In the genomic region with DNA sequence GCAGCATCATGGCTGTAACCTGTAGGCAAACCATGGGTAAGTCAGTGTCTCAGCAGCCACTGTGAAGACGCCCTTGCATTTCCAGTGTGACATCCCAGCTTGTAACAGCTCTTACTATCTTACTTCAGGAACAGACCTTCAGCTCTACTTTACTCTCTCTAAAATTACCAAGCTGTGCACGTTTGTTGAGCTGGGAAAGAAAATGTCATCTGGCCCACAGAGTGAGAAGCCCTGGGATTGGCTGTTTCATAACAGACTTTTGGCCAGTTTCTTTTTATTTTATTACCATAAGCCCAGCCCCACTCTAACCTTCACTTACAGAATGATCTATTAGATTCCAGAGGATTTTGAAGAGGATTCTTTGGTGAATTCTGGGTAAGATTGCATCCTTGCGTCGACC, we compare ENCODE assay signal across 23 mouse cellular contexts. TPM values are rescaled to one million over a fixed set of nuclear protein-coding genes. Genes with fewer than 3 reads are reported as not detected.
DNase-seq lines count a peak whose midpoint lies in the region; ATAC-seq and TF ChIP-seq lines count a peak whose summit lies in the region.
"Had no signal": no experiment of that assay in that cellular context is flagged by ENCODE, and none has a peak within 500 bp of the region (broad histone marks: within the 10 kb centered on the region; RNA-seq: fewer than 3 reads in every experiment).

A gene (plus strand): TSS at position 301 of the 400 bp plus-strand sequence.

- no peak for TF ChIP-seq CTCF in forebrain, postnatal 0 days (IDR thresholded peaks at IDR 0.05; ENCODE audit: low read depth)
- TF ChIP-seq CTCF in hindbrain, postnatal 0 days (IDR thresholded peaks at IDR 0.05; ENCODE audit: low read depth), result no peak
- TF ChIP-seq CTCF in olfactory bulb, adult 2 months (IDR thresholded peaks at IDR 0.05; ENCODE audit: insufficient read depth, low read depth, low read length), result no peak

- 0 out of 2 replicates have a peak, but pooled peaks cover 3% of the 10 kb centered on the region for H3K4me1 ChIP-seq in forebrain, postnatal 0 days (ENCODE audit: insufficient read depth)
- H3K4me1 ChIP-seq in forebrain, embryonic 15.5 days, result 0 out of 2 replicates have a peak, but pooled peaks cover 11% of the 10 kb centered on the region
- peaks cover 15% of the 10 kb centered on the region for H3K4me1 ChIP-seq in heart, embryonic 16.5 days (ENCODE audit: control insufficient read depth, insufficient read depth, low read length)
- no peaks in the 10 kb centered on the region for H3K4me1 ChIP-seq in hindbrain, postnatal 0 days (ENCODE audit: insufficient read depth, low read length)
- H3K4me1 ChIP-seq in hindbrain, embryonic 12.5 days, result no peaks in the 10 kb centered on the region
- H3K4me1 ChIP-seq in olfactory bulb, adult 2 months (ENCODE audit: control insufficient read depth, insufficient read depth, low read length), result peaks cover 7% of the 10 kb centered on the region; the same call in 1 of the 2 replicates
- H3K4me1 ChIP-seq: embryonic facial prominence, embryonic 10.5 days had no signal

- peak; percentile 7 for DNase-seq in forebrain, postnatal 0 days
- DNase-seq in heart, postnatal 25 days (ENCODE audit: low spot score), result no peak
- DNase-seq in hindbrain, postnatal 0 days (ENCODE audit: low spot score), result peak; percentile 1
- DNase-seq: adrenal gland, adult 8-10 months; adrenal gland, postnatal 36 days; B cell, adult 2 months; cerebellum, adult 2 months; gastrocnemius, postnatal 36 days; heart, adult 11 months; kidney, adult 2 months had no signal

- no peaks in the 10 kb centered on the region for H3K9me3 ChIP-seq in forebrain, postnatal 0 days (ENCODE audit: low read length)
- no peaks in the 10 kb centered on the region for H3K9me3 ChIP-seq in forebrain, embryonic 15.5 days
- H3K9me3 ChIP-seq in heart, embryonic 16.5 days (replicated peaks; ENCODE audit: control insufficient read depth, low read length), result no peaks in the 10 kb centered on the region
- H3K9me3 ChIP-seq in hindbrain, postnatal 0 days (ENCODE audit: low read length), result no peaks in the 10 kb centered on the region
- no peaks in the 10 kb centered on the region for H3K9me3 ChIP-seq in hindbrain, embryonic 12.5 days (replicated peaks)
- H3K9me3 ChIP-seq: embryonic facial prominence, embryonic 10.5 days; forebrain, embryonic 13.5 days; G1E had no signal

- no peaks in the 10 kb centered on the region for H3K36me3 ChIP-seq in forebrain, postnatal 0 days (ENCODE audit: insufficient read depth)
- no peaks in the 10 kb centered on the region for H3K36me3 ChIP-seq in forebrain, embryonic 15.5 days
- no peaks in the 10 kb centered on the region for H3K36me3 ChIP-seq in heart, embryonic 16.5 days (ENCODE audit: control insufficient read depth, insufficient read depth)
- no peaks in the 10 kb centered on the region for H3K36me3 ChIP-seq in hindbrain, postnatal 0 days (ENCODE audit: insufficient read depth, low read length)
- no peaks in the 10 kb centered on the region for H3K36me3 ChIP-seq in hindbrain, embryonic 12.5 days
- H3K36me3 ChIP-seq: embryonic facial prominence, embryonic 10.5 days; G1E had no signal

- intact Hi-C loops in heart, postnatal 25 days (cut with DNase I), result no loop called here

- H3K4me2 ChIP-seq in forebrain, postnatal 0 days (ENCODE audit: low read depth), result no peak within 1 kb of the TSS
- no peak within 1 kb of the TSS for H3K4me2 ChIP-seq in forebrain, embryonic 15.5 days (replicated peaks)
- H3K4me2 ChIP-seq in heart, embryonic 16.5 days (ENCODE audit: low read depth, low read length), result no peak within 1 kb of the TSS
- H3K4me2 ChIP-seq in hindbrain, postnatal 0 days (ENCODE audit: low read depth, low read length), result no peak within 1 kb of the TSS
- no peak within 1 kb of the TSS for H3K4me2 ChIP-seq in hindbrain, embryonic 12.5 days (replicated peaks)
- H3K4me2 ChIP-seq: forebrain, embryonic 13.5 days; heart, embryonic 11.5 days had no signal

- no peak within 1 kb of the TSS for H3K4me3 ChIP-seq in forebrain, postnatal 0 days (ENCODE audit: low read depth, low read length)
- H3K4me3 ChIP-seq in forebrain, embryonic 15.5 days, result no peak within 1 kb of the TSS
- no peak within 1 kb of the TSS for H3K4me3 ChIP-seq in heart, embryonic 16.5 days (ENCODE audit: low read length)
- no peak within 1 kb of the TSS for H3K4me3 ChIP-seq in hindbrain, postnatal 0 days (ENCODE audit: low read length)
- no peak within 1 kb of the TSS for H3K4me3 ChIP-seq in hindbrain, embryonic 12.5 days
- H3K4me3 ChIP-seq in olfactory bulb, adult 2 months (ENCODE audit: insufficient read depth, low read depth, low read length), result no peak within 1 kb of the TSS
- H3K4me3 ChIP-seq: embryonic facial prominence, embryonic 10.5 days; forebrain, embryonic 13.5 days had no signal

- no peak for ATAC-seq in forebrain, postnatal 0 days
- no peak for ATAC-seq in forebrain, embryonic 15.5 days (replicated peaks)
- ATAC-seq in heart, embryonic 16.5 days (replicated peaks; ENCODE audit: extremely low read depth, insufficient read depth, low FRiP score), result no peak
- no peak for ATAC-seq in hindbrain, postnatal 0 days
- no peak for ATAC-seq in hindbrain, embryonic 12.5 days (ENCODE audit: low FRiP score)
- ATAC-seq: CD4-positive, CD25-positive, alpha-beta regulatory T cell, adult 4 months; forebrain, embryonic 13.5 days; intestine, embryonic 16.5 days had no signal

- no peak for TF ChIP-seq POLR2A in olfactory bulb, adult 2 months (IDR thresholded peaks at IDR 0.05; ENCODE audit: insufficient read depth, low read depth, low read length)

- WGBS in forebrain, postnatal 0 days, result 72% methylated on average over 4 of the region's 4 CpGs
- 74% methylated on average over 4 of the region's 4 CpGs for WGBS in forebrain, embryonic 15.5 days
- 50% methylated on average over 4 of the region's 4 CpGs for WGBS in heart, embryonic 16.5 days
- 66% methylated on average over 4 of the region's 4 CpGs for WGBS in hindbrain, postnatal 0 days
- WGBS in hindbrain, embryonic 12.5 days, result 76% methylated on average over 4 of the region's 4 CpGs
- WGBS in olfactory bulb, adult 2 months, result 47% methylated on average over 4 of the region's 4 CpGs

- no peaks in the 10 kb centered on the region for H3K27me3 ChIP-seq in forebrain, postnatal 0 days (ENCODE audit: insufficient read depth, low read length)
- H3K27me3 ChIP-seq in forebrain, embryonic 15.5 days, result no peaks in the 10 kb centered on the region
- H3K27me3 ChIP-seq in heart, embryonic 16.5 days (ENCODE audit: control insufficient read depth, insufficient read depth, low read length), result no peaks in the 10 kb centered on the region
- no peaks in the 10 kb centered on the region for H3K27me3 ChIP-seq in hindbrain, postnatal 0 days (ENCODE audit: insufficient read depth, low read length)
- no peaks in the 10 kb centered on the region for H3K27me3 ChIP-seq in hindbrain, embryonic 12.5 days
- H3K27me3 ChIP-seq: forebrain, embryonic 13.5 days had no signal

- H3K27ac ChIP-seq in forebrain, postnatal 0 days (ENCODE audit: low read depth, low read length), result no peak within 1 kb of the TSS
- no peak within 1 kb of the TSS for H3K27ac ChIP-seq in forebrain, embryonic 15.5 days (replicated peaks)
- H3K27ac ChIP-seq in heart, embryonic 16.5 days (ENCODE audit: low read length), result peak within 1 kb of the TSS; percentile 31; the same call in 1 of the 2 replicates
- 0 out of 2 replicates have a peak within 1 kb of the TSS, but pooled peaks have one; percentile 21 for H3K27ac ChIP-seq in hindbrain, postnatal 0 days
- no peak within 1 kb of the TSS for H3K27ac ChIP-seq in hindbrain, embryonic 12.5 days
- 0 out of 2 replicates have a peak within 1 kb of the TSS, but pooled peaks have one; percentile 44 for H3K27ac ChIP-seq in olfactory bulb, adult 2 months (ENCODE audit: insufficient read depth, low read depth, low read length)
- H3K27ac ChIP-seq: embryonic facial prominence, embryonic 10.5 days; forebrain, embryonic 13.5 days had no signal

- H3K9ac ChIP-seq in forebrain, postnatal 0 days, result no peak within 1 kb of the TSS
- H3K9ac ChIP-seq in forebrain, embryonic 15.5 days (replicated peaks), result no peak within 1 kb of the TSS
- H3K9ac ChIP-seq in heart, embryonic 16.5 days (ENCODE audit: low read length), result no peak within 1 kb of the TSS
- no peak within 1 kb of the TSS for H3K9ac ChIP-seq in hindbrain, postnatal 0 days (replicated peaks; ENCODE audit: low read length)
- H3K9ac ChIP-seq in hindbrain, embryonic 12.5 days, result no peak within 1 kb of the TSS
- H3K9ac ChIP-seq: forebrain, embryonic 13.5 days had no signal

RNA-seq across cellular contexts. Expression of the gene that starts here (rescaled TPM):
- total RNA-seq in forebrain, postnatal 0 days (2014; rRNA removed), result 0.15 and 0.24 TPM in 2 replicates
- 0.29 and 0.33 TPM in 2 replicates for polyA plus RNA-seq in forebrain, postnatal 0 days (2015; fragmentation: Nextera tagmentation; extraction: Ambion mirVana)
- polyA plus RNA-seq in forebrain, embryonic 15.5 days (2015; fragmentation: Nextera tagmentation; extraction: Ambion mirVana), result 0.09 and 0.26 TPM in 2 replicates
- not detected in 2 replicates for polyA plus RNA-seq in heart, embryonic 16.5 days (2015; fragmentation: Nextera tagmentation; extraction: Ambion mirVana)
- total RNA-seq in heart, postnatal 25 days (2021), result not detected
- 0.04 and 0.16 TPM in 2 replicates for total RNA-seq in hindbrain, postnatal 0 days (2014; rRNA removed)
- 0.14 TPM in 1 of 2 replicates, not detected in the other for polyA plus RNA-seq in hindbrain, postnatal 0 days (2015; fragmentation: Nextera tagmentation; extraction: Ambion mirVana)
- polyA plus RNA-seq in hindbrain, embryonic 12.5 days (2016; fragmentation: Nextera tagmentation; extraction: Ambion mirVana), result not detected in 2 replicates
- not detected in 2 replicates for polyA plus RNA-seq in olfactory bulb, adult 2 months (2012; ENCODE audit: insufficient read depth, insufficient read length, low replicate concordance, missing spikeins)
- total RNA-seq: adrenal gland, adult 8-10 months; adrenal gland, postnatal 36 days; gastrocnemius, adult 8-10 months; gastrocnemius, postnatal 36 days; hematopoietic stem cell, adult 5-6 weeks had no signal
- polyA plus RNA-seq: CD4-positive, CD25-positive, alpha-beta regulatory T cell, adult 4 months; embryonic facial prominence, embryonic 10.5 days; embryonic facial prominence, embryonic 14.5 days; G1E; heart, embryonic 11.5 days; intestine, embryonic 16.5 days; kidney, adult 2 months had no signal

Comparison
In these comparisons a context has a peak if more than half of its experiments do, and no peak if none do; other contexts are left out.
1. Peak in DNase-seq in forebrain, postnatal 0 days; RNA of the gene not detected or under 1 TPM.
2. Peak in DNase-seq and H3K27ac ChIP-seq in hindbrain, postnatal 0 days; RNA of the gene not detected or under 1 TPM.
3. H3K27ac ChIP-seq: peak in heart, embryonic 16.5 days (single experiment) and olfactory bulb, adult 2 months (single experiment); none in forebrain, postnatal 0 days (single experiment), forebrain, embryonic 15.5 days (single experiment) and hindbrain, embryonic 12.5 days (single experiment).